Mouse (Mus musculus): ENCODE measurements at regions not wholly inside any gene's neighbourhood (a gene's known extent, or its start where the extent isn't known, plus 50 kb on each side); places are given as distances from the start of the nearest gene placed in this dataset.

DNA sequence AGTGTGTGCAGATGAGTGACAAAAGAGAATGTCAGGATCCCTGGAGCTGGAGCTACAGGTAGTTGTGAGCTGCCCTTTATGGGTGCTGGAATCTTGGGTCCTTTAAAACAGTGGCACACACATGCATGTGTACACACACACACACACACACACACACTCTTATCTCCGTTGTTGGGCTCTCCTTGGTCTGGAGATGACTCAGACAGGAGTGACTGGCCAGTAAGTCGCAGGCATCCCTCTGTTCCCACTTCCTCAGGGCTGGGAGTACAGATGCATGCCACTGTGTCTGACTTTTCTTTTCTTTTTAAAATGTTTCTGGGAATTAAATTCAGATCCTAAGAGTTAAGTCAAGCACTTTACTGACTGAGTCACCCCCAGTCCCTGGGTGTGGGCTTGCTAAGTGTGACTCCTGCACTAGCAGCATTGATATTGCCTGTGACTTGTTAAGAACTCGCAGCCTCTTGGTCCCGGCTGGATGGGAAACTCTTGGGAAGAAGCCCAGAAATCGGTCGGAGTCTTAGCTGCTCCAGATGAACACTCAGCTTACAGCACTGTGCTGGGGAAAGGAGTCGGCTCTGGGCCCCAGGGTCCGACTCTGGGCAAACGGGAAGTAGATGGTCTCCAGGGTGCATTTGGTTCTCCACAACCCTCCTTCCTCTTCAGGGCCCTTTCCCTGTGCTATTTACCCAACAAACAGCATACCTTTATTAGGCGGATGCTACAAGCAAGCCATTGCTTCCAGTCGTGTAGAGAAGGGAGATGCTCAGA lies 233.0 kb upstream of the Cxcr4 start:
- no peak for DNase-seq

DNA sequence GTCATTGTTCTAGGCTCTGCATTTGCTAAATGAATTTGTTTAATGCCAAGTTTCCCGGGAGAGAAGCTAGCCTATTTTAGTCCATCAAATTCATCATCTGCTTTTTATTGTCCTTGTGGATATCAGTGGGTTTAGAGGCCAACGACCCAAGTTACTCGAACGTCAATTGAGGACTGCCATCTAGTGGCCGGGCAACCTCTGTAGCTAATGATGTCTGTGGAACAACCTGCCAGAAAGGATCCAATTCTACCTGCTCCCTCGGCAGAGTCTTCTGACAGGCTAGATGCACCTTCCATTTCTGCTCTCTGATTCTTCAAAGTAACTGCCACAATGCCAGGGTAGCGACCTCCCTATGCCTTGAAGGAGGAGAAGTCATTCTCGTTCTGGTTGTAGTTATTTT lies 232.1 kb upstream of the Cxcr4 start:
- DNase-seq = peak; percentile 88

DNA sequence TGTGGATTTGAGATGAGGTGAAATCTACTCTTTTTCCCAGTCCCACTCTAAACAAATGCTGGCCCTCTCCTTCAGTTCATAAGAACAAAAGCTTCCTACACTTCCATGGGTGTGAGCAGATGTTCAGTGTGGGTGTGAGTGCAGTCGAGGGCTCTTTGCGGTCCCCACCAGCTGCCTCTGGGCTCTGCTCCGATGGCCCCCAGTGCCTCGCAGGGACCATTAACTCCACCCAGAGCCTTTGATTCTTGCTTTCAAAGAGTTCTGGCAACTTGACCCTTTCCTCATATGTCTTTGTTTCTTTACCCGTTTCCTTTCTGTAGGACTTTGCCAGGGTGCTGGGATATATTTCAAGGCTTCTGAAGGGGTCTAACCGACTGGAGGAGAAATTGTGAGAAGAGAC lies 229.9 kb upstream of the Cxcr4 start:
- DNase-seq = no peak

DNA sequence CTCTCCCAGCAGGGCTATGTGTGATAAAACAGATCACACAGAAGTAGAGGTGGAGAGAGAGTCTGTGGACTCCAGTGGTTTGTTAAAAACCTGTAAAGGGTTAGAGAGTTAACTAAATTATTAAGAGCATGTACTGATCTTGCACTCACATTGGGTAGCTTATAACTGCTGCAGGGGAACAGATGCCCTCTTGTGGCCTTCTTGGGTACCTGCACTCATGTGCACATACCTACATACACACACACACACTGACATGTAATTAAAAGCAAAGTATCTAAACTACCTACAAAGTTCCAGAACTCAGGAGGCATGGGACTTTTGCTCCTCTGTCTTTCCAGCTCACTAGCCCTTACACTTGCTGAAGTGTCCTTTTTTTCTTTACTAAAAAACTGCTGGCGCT lies 228.4 kb upstream of the Cxcr4 start:
- no peak for DNase-seq

DNA sequence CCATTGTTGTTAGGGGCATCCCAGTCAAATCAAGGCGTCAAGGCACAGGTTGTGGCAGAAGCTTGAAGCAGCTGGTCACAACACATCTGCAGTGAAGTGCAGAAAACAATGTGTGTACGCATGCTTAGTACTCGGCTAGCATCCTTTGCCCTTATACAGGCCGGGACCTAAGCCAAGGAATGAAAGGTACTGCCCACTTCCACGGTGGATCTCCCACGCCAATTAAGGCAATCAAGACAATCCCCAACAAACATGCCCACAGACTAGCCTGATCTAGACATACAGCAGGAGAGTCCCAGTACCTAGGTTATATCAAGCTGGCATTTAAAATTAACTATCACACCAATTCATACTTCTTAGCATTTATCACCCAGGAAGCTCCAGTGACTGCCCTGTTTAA lies 227.5 kb upstream of the Cxcr4 start:
- no peak for DNase-seq

DNA sequence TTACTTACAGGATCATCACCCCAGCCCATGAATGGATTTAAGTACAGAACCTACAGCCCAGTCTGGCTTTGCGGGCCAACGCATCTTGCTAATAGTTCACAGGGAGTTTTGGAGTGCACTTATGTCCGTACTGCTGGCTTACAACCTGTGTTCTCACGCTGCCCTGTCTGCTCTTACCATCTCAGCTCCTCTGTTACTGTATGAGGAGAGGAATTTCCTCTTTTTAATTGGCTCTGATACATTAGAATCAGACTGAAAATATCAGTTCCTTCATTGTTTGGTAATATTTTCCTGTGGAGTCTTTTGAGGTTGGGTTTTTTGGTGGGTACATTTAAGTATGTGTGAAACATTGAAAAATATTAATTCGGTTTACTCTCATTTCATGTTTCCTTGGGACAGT lies 221.3 kb upstream of the Cxcr4 start:
- no peak for DNase-seq

DNA sequence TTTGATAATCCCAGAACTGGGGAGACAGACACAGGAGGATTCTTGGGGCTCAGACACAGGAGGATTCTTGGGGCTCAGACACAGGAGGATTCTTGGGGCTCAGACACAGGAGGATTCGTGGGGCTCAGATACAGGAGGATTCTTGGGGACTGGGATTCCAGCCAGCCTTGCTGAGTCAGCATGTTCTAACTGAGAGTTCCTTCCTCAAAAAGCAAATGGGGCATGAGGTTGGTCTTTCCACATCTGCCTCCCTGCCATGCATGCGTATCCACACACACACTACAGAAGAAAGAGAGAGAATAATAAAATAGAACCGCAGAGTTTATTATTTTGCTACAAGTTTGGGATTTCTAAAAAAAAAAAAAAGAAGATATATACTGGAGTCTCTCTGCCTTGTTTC lies 218.8 kb upstream of the Cxcr4 start:
- no peak for DNase-seq

DNA sequence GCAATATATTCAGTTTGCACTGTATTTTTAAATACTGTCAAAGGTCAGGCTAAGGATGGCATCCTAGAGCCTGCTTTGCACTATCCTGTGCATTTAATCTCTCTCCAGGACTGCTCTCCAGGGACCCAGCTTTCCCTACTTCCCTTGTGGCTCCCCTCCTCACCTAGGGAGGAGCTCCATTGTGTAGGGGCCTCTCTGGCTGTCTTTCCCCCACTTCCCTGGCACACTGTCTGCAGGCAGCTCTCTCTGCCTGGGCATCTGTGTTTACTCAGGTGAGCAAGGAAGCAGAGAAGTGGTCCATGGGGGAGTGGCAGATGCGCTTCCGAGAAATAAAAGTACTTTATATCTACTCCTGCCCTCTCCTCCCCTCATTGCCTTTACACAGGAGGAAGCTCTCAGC lies 218.0 kb upstream of the Cxcr4 start:
- DNase-seq = no peak

DNA sequence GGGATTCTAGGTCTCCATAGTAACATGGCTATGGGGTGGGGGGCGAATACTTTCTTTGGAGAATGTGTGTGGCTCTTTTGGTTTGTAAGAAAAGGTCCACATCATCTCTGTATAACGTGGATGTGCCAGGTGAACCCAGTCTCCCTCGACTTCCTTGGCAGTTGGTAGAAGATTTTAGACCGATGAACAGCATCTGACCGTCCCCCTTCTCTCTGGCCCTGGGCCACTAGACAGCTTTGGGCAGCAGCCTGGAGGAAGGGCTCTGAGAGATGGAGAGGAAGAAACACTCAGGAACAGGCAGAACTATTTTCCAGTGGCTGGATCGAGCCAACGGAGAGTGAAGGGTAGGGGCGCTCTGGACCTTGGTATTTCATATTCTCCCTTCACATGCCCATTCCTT lies 217.5 kb upstream of the Cxcr4 start:
- no peak for DNase-seq

DNA sequence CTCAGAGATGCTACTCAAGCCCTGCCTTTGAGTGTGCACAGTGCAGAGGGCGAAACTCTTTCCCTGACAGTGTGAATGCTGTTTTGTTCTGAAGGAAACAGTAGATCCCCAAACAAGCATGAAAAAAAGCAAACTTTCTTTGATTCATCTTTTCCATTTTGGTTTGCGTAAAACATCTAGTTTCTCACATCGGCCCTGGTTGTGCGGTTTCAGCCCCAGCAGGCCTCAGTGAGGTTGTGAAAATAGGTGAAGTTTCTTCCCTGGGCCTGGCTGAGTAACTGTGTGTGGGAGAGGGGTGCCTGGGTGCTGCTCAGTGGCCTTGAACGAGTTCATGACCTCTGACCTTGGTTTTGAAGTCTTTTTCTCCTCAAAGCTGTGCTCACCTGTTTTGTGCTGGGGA lies 216.5 kb upstream of the Cxcr4 start:
- DNase-seq = no peak

DNA sequence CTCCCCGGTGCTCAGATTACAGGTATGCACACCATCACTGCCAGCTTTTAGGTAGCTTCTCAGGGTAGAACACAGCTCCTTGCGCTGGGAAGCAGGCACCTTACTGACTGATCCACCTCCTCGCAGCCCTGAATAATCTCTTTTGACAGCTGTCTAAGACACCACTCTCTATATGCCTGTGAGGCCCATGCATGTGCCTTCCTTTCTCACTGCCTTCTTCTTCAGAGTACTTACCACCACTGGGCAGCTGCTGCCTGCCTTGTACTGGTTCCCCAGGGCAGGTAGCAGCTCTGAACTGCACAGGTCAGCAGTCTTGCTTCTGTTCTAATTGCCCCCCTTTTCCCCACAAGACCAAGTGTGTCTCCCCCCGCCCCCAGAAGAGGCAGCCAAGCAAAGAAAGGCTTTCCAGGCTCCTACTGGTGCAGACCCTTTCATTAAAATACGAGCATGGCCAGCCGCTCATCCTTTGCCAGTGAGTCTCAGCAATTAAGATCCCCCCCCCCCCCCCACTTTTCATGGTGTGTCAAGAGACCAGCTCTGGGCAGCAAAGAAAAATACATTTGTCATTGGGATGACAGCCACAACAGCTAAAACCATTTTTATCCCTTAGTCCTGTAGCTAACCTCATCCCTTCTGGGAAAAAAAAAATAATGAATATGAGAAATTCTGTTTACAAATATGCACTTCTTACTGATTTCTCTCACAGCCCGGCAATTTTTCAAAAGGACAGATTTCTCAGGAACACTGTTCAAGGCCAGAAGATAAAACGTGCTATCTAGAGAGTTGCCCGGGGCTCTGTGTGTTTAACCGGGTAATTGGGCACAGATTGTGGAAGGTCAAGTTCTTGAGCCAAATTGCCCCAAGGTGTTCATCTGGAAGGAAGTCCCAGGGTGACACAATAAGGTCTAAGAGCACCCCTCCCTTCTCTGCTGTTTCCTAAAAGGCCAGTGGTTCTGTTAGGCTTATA lies 213.9 kb upstream of the Cxcr4 start:
- DNase-seq = peak; percentile 67

DNA sequence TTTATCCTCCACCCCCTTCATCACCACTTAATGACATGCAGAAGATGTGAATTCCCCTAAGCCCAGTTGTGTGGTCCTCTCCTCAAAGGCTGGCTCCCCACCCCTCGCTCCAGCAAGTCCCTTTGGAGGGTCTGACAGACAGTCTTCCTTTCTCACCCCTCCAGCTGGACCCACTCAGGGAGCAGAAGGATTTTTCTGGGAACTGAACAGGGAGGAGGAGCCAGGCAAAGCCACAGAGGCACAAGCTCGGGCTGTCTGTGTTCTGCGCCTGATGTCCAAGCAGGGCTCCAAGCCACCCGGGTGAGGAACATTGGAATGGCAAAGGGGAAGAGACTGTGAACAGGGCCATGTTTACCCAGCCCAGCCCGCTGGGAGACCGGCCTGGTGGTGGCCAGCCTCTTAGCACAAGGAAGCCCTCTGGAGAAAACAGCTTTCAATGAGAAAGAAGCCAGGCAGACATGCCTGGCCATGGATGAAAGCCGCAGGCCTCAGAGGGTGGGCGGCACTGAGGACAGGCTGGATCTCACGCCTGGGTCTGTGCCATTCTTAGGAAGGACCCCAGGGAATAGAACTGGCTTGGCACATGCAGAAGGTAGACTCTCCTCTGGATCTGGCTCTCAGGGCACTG lies 211.5 kb upstream of the Cxcr4 start:
- peak; percentile 47 for DNase-seq

DNA sequence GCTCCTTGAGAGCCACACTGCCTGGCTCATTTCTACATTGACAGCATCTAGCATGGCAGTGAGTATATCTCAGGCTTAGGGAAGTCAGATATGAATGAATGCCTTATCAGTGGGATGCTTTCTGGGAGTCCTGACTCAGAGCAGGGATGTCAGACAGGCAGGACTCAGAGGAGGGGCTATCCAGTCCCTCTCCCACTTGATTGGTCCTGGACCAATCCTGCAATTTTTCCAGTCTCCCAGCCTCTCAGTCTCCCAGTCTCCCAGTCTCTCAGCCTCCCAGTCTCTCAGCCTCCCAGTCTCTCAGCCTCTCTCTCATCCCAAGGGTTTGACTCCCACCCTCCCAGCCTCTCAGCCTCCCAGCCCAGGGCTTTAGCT lies 211.0 kb upstream of the Cxcr4 start:
- DNase-seq = no peak

DNA sequence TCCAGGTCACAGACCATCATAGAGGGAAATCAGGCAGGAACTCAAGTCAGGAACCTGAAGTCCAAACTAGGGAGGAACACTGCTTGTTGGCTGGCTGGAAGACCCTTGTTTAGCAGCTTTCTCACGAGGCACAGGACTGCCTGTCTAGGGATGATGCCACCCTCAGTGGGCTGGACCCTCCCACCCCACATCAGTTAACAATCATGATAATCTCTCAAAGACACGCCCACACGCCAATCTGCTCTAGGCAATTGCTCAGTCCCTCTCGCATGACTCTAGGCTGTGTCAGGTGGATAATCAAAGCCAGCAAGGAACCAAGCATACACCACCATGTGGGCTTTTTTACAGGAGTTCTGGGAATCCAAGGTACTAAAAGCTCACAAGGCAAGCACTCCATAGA lies 206.6 kb upstream of the Cxcr4 start:
- DNase-seq = no peak

DNA sequence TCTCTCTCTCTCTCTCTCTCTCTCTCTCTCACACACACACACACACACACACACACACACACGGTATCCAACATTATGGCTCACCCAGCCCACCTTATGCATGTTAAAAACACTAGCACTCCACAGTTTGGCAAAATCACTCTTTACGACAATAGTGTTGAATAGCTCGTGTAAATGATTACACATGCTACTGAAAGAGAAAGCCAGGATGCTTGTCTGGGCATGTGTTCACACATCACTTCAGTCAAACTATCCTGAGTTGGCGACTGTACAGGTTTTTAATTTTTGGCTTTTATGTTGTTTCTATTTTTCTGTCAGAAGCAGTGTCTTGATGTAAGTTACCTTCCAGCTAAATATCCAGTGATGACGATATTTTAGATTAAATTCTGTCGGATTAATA lies 203.6 kb upstream of the Cxcr4 start:
- DNase-seq = no peak

DNA sequence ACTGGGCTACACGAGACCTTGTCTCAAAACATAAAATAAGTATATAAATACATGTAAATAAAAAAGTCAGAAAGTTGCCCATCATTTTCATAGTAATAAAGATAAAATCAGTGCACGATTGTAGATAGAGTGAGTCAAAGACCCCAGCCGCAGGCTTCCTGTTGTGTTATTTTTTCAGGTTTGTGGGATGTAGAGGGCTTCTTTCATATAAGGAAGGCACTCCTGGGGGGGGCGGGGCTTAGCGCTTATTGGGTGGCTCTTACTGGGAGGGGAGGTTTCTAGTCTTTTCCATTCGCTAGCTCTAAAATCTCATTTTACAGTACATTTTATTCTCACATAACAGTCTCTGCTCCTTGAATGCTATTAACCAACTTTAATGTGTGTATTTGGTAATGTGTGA lies 198.8 kb upstream of the Cxcr4 start:
- DNase-seq = no peak

DNA sequence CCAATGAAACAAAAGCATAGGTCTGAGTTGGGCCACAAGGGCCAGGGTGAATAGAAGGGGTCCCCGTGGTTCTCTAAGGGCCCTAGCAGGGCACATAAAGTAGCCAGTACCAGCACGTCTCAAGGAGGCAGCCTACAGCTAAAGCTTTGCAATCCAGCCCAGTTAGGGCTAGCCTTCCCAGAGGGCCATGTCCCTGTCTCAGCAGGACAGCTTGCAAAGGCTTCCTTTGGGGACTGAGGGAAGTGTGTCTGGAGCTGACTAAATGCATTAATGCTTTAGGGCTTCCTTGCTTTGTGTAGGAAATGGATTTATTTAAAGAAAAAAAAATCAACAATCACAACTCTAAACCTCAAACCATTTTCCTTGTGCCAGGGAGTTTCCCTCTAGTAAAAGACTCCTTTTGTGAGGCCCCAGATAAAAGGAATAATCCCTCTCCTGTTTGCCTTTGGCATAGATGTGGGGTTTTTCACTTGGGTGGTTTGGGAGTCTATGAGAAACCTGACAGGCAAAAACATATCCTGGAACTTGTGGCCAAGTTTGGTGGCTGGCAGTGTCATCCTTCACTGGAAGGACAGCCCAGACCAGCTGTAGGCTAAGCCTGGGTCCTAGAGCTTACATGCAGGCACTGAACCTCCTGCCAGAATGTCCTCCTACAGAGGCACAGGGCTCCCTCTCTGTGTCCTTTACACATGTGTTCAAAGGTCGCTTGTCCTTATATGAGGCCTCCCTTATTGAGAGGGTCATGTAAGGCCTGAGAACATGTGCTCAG lies 197.7 kb upstream of the Cxcr4 start:
- no peak for DNase-seq

DNA sequence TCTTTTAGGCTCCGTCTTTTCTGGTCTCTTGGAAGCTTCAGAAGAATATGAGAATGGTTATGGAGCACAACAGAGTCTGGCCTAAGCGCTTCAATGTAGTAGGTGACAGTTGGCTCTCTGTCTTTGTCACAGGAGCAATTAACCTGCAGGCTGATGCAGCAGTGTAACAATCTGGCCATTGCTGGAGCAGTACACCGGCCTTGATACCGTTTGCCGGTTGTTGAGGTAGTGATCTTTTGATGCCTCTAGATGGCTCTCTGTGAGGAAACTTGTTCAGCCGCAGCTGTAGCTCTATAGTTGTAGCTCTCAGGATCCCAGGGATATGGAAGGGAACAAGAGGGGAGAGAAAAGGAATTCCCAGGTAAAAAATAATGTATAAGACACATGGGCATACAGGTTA lies 196.1 kb upstream of the Cxcr4 start:
- DNase-seq = no peak

DNA sequence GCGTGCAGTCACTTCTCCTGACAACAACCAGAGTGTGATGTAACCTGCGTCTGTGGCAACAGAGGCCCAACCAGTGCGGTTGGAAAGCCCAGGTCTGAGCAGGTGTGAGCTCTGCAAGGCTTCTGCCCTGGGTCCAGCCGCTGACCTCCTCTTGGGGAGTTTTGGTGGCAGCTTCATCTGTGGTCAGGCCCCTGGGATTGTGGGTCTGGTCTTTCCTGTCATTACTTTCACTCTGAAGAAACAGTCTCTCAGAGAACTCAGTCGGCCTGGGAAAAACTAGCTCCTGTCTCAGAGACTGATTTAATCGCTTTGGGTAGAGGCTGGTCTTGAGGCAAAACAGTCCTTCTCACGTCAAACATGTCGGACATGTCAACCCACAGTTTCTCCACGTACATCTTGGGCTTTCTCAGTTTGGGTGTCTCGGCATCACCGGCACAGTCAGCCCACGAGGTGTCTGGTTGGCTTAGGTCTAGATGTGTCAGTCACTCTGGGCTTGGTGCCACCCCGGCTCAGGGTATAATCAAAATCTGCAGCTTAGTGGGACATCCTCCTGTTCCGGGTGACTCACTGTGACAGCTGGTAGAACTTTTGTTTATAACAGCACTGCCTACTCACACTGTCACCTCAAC lies 195.0 kb upstream of the Cxcr4 start:
- DNase-seq = peak; percentile 45

DNA sequence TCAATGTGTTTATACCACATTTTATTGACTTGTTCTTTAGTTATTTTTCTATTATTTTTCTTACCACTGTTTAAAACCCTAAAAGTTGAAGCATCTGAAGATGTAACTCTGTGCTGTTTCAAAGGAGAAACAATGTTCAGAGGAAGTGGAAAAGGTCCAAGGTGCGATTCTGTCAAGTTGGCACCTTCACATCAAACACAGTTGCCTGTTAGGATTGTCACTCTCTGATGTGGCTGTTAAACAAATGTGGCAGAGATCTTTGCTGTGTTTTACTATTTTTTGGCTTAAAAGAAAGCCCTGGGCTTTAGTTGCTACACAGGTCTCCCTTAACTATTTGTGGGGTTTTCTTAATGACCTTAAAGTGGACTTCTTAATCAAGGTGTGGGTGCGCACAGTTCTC lies 190.2 kb upstream of the Cxcr4 start:
- DNase-seq = no peak

DNA sequence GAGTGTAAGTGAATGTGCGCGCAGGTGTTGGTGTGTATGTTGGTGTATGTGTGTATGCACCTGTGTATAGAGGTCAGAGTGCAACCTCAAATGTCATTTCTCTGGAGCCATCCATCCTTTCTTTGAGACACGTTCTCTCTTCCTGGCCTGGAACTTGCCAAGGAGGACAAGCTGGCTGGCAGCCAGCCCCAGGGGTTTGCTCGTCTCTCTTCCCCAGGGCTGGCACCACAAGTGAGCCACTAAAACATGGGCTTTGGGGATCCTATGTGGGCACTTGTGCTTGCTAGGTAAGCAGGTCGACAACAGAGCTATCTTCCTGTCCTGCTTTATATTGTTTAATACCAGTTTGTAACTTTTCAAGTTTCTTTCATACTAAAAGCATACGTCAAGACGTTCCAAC lies 189.8 kb upstream of the Cxcr4 start:
- no peak for DNase-seq

DNA sequence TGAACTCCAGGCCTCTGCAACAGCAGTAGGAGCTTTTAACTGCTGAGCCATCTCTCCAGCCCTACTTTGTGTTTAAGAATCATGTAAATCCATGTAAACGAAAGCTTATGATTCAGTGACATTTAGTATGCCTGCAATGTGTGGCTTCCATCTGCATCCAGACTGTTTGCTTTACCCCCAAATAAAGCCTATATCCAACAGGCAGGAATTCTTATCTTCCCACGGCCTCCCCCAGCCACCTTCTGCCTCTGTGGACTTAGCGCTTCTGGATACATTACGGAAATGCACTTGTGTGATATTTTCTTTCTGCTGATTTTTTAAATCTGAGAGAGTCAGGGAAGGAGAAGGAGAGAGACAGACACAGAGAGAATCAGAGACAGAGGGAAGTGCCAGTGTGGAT lies 189.2 kb upstream of the Cxcr4 start:
- DNase-seq = no peak

Data from retina, postnatal 1 day (tissue).